Mouse (Mus musculus): ENCODE measurements around the gene Pgbd5. TPM values are rescaled to one million over a fixed set of nuclear protein-coding genes. Genes with fewer than 3 reads are reported as not detected.

Gene Pgbd5
- polyA plus RNA-seq, 1 experiment = not detected

DNA sequence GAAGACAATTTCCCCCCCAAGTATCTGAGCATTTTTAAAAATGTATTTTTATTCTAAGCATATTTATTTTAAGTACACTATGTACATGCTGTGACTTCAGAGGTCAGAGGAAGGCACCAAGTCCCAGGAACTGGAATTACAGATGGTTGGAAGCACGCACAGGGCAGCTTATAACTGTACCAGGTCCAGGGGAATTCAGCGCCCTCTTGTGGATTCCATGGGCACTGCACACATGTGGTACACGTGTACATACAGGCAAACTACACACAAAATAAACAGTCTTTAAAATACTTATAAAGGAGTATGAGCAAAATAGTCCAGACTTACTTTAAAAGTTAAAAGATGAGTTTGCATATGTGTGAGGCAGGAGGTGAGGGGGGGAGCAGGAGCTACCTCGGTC lies 45.5 kb downstream of the Pgbd5 start:
- TF ChIP-seq POLR2A (IDR thresholded peaks at IDR 0.05; ENCODE audit: borderline replicate concordance, control insufficient read depth, low read depth, low read length) (no peak), CTCF (IDR thresholded peaks at IDR 0.05; ENCODE audit: control insufficient read depth, insufficient read depth, low read length) (peak; percentile 28; the same call in 1 of the 2 replicates)
- 76% methylated on average over 4 of the region's 4 CpGs for whole genome bisulfite sequencing
- H3K4me1 ChIP-seq (ENCODE audit: control insufficient read depth, insufficient read depth, low read length) = no peaks in the 10 kb centered on the region
- H3K4me3 ChIP-seq (replicated peaks; ENCODE audit: control insufficient read depth, low read depth, low read length) = no peak overlapping the region
- H3K27ac ChIP-seq (ENCODE audit: control insufficient read depth, insufficient read depth, low read depth, low read length, poor library complexity) = no peak overlapping the region

DNA sequence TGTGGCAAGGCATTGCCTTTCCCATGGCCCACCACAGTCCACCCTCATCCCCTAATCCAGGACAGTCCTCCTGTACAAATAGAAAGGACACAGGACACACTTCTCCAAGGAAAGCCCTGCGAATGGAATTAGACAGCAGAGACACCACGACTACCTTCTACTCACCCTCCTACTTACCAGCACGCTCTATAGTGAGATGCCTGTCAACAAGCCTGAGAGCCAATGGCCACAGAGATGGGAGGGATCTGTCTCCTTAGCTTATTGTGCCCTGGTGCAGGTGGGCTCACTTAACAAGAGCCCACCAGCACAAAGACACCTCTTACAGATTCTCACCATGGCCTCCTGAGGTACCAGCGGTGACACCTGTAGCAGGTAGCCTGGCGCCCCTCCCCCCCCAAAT lies 46.4 kb downstream of the Pgbd5 start:
- no peaks in the 10 kb centered on the region for H3K4me1 ChIP-seq (ENCODE audit: control insufficient read depth, insufficient read depth, low read length)
- H3K4me3 ChIP-seq (replicated peaks; ENCODE audit: control insufficient read depth, low read depth, low read length) = no peak overlapping the region
- TF ChIP-seq POLR2A (IDR thresholded peaks at IDR 0.05; ENCODE audit: borderline replicate concordance, control insufficient read depth, low read depth, low read length) = no peak
- no peak for TF ChIP-seq CTCF (IDR thresholded peaks at IDR 0.05; ENCODE audit: control insufficient read depth, insufficient read depth, low read length)
- no peak overlapping the region for H3K27ac ChIP-seq (ENCODE audit: control insufficient read depth, insufficient read depth, low read depth, low read length, poor library complexity)
- 72% methylated on average over 5 of the region's 5 CpGs for WGBS

- TF ChIP-seq CTCF (IDR thresholded peaks at IDR 0.05; ENCODE audit: control insufficient read depth, insufficient read depth, low read length) = no peak
- no peak for TF ChIP-seq POLR2A (IDR thresholded peaks at IDR 0.05; ENCODE audit: borderline replicate concordance, control insufficient read depth, low read depth, low read length)
- Histone ChIP-seq H3K4me3 (replicated peaks; ENCODE audit: control insufficient read depth, low read depth, low read length) (no peak overlapping the region), H3K4me1 (ENCODE audit: control insufficient read depth, insufficient read depth, low read length) (no peaks in the 10 kb centered on the region), H3K27ac (ENCODE audit: control insufficient read depth, insufficient read depth, low read depth, low read length, poor library complexity) (no peak overlapping the region)
- WGBS = 60% methylated on average over 10 of the region's 10 CpGs
Measured at GRCm38 (mm10) chr8:124392271-124393012, 47.0 kb downstream of the Pgbd5 start.

DNA sequence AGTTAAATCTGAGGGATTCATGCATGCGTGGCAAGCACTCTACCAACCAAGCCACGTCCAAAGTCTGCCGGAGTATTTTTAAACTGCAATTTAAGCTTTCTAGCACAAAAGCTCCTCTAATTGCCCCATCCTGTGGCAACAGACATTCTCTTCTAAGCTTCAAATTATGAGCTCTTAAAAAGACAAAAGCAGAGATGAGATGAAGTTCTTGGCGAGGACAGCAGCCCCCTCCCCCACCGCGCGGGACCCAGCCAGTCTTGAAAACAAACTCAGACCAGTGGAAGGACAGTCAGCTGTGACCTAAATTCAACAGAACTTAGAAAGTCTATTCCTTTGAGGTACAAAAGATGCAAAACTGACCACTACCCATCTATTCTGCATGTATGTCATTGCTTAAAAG lies 48.3 kb downstream of the Pgbd5 start:
- H3K27ac ChIP-seq (ENCODE audit: control insufficient read depth, insufficient read depth, low read depth, low read length, poor library complexity) = no peak overlapping the region
- TF ChIP-seq CTCF (IDR thresholded peaks at IDR 0.05; ENCODE audit: control insufficient read depth, insufficient read depth, low read length) (no peak), POLR2A (IDR thresholded peaks at IDR 0.05; ENCODE audit: borderline replicate concordance, control insufficient read depth, low read depth, low read length) (no peak)
- no peaks in the 10 kb centered on the region for H3K4me1 ChIP-seq (ENCODE audit: control insufficient read depth, insufficient read depth, low read length)
- H3K4me3 ChIP-seq (replicated peaks; ENCODE audit: control insufficient read depth, low read depth, low read length) = no peak overlapping the region
- WGBS = 90% methylated on average over 7 of the region's 7 CpGs

GRCm38 (mm10) chr8:124389495-124389894 lies 50.0 kb downstream of the Pgbd5 start:
- Histone ChIP-seq H3K27ac (ENCODE audit: control insufficient read depth, insufficient read depth, low read depth, low read length, poor library complexity) (no peak overlapping the region), H3K4me3 (replicated peaks; ENCODE audit: control insufficient read depth, low read depth, low read length) (no peak overlapping the region), H3K4me1 (ENCODE audit: control insufficient read depth, insufficient read depth, low read length) (no peaks in the 10 kb centered on the region)
- TF ChIP-seq CTCF (IDR thresholded peaks at IDR 0.05; ENCODE audit: control insufficient read depth, insufficient read depth, low read length) = no peak
- TF ChIP-seq POLR2A (IDR thresholded peaks at IDR 0.05; ENCODE audit: borderline replicate concordance, control insufficient read depth, low read depth, low read length) = no peak
- 77% methylated on average over 11 of the region's 11 CpGs for WGBS

DNA sequence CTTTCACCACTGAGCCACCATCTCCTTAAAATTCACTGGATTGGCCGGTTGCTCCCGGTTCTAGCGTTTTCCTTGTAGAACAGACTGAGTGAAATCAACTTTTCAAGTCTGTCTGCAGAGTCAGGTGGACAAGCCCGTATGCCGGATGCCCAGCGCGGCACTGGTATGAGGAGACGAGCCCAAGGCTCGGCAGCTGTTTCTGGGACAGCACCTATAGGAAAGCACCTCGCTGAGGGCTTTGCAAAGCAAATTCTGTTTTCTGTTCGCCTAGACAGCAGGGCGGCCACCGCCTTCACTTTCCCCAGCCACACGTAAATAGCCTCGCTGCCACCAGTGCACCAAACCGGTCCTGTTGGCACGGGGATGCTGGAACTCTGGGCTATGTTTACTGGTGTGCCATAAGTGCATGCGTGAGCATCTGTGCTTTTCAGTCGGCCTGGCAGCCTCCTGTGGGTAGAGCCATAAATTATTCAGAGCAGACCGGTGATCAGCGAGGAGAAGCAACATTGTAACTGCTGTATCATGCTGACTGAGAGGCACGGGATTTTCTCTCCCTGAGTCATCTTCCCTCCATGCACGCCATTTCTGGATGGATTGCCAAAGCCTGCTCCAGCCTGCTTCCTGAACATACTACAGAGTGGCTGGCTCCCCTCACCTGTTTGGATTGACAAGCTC lies 53.1 kb downstream of the Pgbd5 start:
- Histone ChIP-seq H3K4me3 (replicated peaks; ENCODE audit: control insufficient read depth, low read depth, low read length) (no peak overlapping the region), H3K27ac (ENCODE audit: control insufficient read depth, insufficient read depth, low read depth, low read length, poor library complexity) (no peak overlapping the region), H3K4me1 (ENCODE audit: control insufficient read depth, insufficient read depth, low read length) (no peaks in the 10 kb centered on the region)
- TF ChIP-seq POLR2A (IDR thresholded peaks at IDR 0.05; ENCODE audit: borderline replicate concordance, control insufficient read depth, low read depth, low read length) (no peak), CTCF (IDR thresholded peaks at IDR 0.05; ENCODE audit: control insufficient read depth, insufficient read depth, low read length) (no peak)
- WGBS = 69% methylated on average over 23 of the region's 23 CpGs

DNA sequence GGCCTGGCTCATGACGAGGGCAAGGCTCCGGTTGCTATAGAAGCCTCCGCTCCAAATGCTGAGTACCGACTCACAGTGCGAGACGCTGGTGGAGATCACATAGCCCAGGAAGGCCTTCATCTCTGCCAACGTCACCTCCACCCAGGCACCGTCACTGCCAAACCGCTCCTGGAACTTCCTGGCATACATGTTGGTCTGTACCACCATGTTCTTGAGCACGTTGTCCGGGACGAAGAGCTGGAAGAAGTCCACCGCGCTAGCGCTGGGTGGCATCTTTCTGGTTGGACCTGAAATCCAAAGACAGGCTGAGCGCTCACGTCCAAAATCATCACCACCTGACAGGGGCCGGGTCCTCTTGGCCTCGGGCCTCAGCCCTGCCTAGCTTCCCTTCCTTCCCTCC lies 55.1 kb downstream of the Pgbd5 start:
- TF ChIP-seq POLR2A (IDR thresholded peaks at IDR 0.05; ENCODE audit: borderline replicate concordance, control insufficient read depth, low read depth, low read length) (no peak), CTCF (IDR thresholded peaks at IDR 0.05; ENCODE audit: control insufficient read depth, insufficient read depth, low read length) (no peak)
- 88% methylated on average over 19 of the region's 19 CpGs for WGBS
- no peak overlapping the region for H3K27ac ChIP-seq (ENCODE audit: control insufficient read depth, insufficient read depth, low read depth, low read length, poor library complexity)
- H3K4me1 ChIP-seq (ENCODE audit: control insufficient read depth, insufficient read depth, low read length) = no peaks in the 10 kb centered on the region
- H3K4me3 ChIP-seq (replicated peaks; ENCODE audit: control insufficient read depth, low read depth, low read length) = no peak overlapping the region

DNA sequence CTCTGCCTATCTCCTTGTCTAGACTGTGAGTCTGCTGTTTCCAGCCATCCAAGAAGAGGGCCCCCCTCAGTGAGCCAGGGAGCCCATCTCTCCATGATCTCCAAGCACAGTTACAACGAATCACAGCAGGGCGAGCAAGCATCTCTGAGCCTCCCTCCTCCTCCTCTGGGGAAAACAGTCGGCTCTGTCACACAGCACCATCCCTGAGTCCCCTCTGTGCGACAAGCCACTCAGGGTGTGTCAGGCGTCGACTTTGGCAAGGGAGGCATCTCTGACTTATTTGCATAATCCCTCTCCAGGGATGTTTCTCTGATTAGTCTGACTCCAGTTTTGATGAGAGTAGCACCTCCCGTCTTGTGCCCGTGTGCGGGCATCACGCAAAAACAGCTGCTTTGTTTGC lies 57.2 kb downstream of the Pgbd5 start:
- TF ChIP-seq CTCF (IDR thresholded peaks at IDR 0.05; ENCODE audit: control insufficient read depth, insufficient read depth, low read length) = no peak
- no peak for TF ChIP-seq POLR2A (IDR thresholded peaks at IDR 0.05; ENCODE audit: borderline replicate concordance, control insufficient read depth, low read depth, low read length)
- peaks cover 2% of the 10 kb centered on the region; the same call in 1 of the 2 replicates for H3K4me1 ChIP-seq (ENCODE audit: control insufficient read depth, insufficient read depth, low read length)
- no peak overlapping the region for H3K27ac ChIP-seq (ENCODE audit: control insufficient read depth, insufficient read depth, low read depth, low read length, poor library complexity)
- 68% methylated on average over 10 of the region's 10 CpGs for WGBS
- no peak overlapping the region for H3K4me3 ChIP-seq (replicated peaks; ENCODE audit: control insufficient read depth, low read depth, low read length)
